Mouse (Mus musculus): ENCODE measurements around the gene Map1lc3a.

Gene Map1lc3a

DNA sequence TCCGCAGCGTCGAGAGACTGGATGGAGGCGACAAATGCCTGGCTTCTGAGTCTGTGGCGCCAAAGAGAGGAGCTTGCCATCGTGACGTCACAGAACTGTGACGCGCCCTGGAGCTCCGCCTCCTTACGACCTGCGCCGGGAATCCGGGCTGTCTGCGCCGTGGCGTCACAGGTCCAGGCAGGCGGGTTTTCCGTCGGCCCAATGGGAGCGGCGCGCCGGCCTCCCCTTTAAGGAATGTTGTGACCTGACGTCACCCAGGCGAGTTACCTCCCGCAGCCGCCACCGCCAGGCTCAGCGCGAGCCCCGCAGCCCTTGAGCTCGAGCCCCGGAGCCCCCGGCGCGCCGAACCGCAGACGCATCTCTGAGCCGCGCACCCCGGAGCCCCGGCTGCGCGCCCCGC, at the start of gene Map1lc3a:
Gene Map1lc3a (plus strand): TSS at position 103 of the 400 bp plus-strand sequence.
- peak; percentile 98 for DNase-seq (ENCODE audit: low spot score)

DNA sequence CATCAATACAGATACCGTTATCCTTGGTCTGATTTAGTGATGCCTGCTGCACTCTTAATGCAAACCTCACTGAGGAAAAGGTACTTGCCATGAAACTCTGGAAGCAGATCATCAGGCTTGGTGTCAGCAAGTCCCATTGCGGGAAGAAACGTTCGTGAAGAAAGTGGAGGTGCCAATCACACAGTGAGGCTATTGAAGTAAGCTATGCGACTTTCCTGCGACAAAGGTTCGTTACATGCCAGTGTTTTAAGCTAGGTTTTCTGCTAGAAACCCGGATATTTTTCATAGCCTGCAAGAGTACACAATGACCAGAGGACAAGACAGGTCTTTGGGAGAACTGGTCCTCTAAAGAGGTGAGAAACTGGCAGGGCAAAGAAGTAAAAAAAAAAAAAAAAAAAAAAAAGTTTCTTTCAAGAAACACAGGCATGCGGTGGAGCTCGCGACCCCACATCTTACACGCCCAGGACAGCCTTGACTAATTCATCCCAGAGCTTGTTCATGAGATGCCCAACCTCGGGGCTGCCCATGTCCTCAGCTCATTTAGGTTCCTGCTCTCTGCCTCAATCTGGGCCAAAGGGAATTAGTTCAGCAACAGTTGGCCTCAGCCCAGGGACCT, 40.2 kb upstream of the Map1lc3a start:
- DNase-seq (ENCODE audit: low spot score), result no peak

DNA sequence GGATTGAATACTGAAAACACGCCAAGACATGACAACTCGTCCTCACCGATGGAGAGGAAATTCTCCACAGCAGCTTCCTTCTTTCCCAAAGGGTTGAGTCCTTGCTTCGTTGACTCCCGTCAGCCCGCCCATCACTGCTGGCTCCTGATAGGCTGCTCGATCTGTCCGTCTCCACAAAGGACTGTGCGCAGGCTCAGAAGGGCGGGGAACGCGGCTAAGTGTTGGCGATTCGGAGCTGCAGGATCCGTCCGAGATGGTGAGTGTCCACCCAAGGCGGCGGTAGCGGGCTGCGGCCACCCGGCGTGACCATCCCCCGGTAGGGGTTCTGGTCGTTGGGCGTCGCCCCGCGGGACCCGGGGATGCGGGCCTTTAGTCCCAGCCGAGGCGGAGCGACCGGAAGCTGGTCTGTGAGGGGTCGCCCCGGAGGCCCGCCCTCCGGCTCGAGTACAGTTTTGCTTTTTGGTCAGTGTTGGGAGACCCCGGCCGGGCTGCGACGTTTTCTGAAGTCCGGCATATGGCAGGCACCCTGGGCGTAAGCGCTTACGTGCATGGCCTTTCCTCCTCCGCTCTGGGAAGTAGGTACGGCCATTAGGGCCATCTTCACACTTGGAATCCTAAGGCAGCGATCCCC, 39.6 kb upstream of the Map1lc3a start, which contains the start of gene Dynlrb1:
Gene Dynlrb1 (plus strand): TSS at position 172 of the 631 bp plus-strand sequence.
- DNase-seq (ENCODE audit: low spot score), result peak; percentile 99

DNA sequence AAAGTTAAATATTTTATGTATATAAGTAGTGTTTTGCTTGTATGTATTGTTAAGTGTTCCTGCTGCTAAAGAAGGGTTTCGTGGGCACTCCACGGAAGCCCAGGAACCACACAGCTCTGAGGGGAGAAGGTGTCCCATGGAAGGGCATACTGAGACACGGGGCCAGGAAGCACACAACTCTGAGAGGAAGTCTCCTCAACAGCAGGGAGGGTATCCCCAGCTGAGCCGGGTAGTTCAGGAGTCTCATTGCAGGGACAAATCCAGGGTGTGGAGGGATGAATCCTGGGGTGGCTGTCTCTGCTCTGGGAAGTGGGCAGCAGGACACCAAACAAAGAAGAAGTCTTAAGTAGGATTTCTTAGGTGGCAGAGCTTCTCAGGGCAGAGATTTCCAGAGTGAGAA, 38.8 kb upstream of the Map1lc3a start:
- DNase-seq (ENCODE audit: low spot score), result no peak

DNA sequence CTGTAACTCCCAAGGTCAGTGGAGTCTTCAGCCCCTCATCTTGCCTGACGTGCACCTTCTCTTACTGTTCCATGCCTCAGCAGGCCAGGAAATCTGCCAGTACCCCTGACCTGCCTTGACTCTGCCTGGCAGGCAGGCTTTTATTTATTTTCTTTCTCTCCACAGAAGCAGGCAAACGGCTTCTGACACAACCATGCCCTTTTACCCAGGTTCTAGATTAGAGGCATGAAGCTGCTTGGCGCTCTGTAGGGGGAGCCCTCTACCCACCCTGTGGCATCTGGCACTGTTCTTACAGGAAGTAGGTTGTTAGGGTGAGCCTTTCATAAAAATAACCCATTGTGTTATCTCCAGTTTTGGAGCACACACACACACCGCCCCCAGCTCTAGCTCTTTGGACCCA, 35.2 kb upstream of the Map1lc3a start:
- DNase-seq (ENCODE audit: low spot score), result no peak

DNA sequence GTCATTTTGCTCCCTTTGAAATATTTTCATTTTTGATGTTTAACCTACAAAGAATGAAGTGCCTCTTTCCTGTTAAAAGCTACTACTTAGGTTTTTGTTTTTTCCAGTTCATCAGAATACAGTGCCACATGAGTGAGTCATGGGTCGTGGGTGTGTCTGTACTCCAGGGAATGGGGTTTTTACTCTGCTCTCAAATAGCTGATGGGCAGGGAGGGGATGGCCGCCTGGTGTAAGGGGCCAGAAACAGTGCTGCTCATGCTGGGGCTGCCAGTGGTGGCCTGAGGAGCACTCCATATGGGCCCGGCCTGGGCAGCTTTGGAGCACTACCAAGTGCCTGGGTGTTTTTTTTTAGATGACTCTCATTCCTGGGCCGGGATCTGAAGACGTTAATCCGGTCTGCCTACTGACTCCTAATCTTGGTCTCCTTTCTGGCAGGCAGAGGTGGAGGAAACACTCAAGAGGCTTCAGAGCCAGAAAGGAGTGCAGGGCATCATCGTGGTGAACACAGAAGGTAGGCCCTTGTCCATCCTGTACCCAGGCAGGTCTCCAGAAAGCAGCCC, 33.7 kb upstream of the Map1lc3a start:
- no peak for DNase-seq (ENCODE audit: low spot score)

DNA sequence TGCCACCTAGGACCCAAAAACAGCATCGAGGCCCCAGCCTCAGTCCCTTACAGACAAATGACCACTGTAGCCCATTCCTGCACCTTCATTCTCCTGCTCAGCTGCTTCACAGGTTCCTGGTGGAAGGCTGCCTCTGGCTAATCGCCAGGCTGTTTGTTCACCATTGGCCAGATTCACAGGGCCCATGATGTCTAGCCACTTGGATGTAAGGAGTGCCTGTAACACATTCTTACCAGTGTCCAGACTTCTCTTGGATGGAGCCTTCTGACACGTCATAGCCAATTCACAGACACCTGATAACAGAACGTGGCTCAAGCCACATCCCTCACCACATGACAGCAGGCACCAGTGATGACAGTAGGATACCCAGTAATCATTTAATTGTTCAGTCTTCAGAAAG, 29.9 kb upstream of the Map1lc3a start:
- no peak for DNase-seq (ENCODE audit: low spot score)

DNA sequence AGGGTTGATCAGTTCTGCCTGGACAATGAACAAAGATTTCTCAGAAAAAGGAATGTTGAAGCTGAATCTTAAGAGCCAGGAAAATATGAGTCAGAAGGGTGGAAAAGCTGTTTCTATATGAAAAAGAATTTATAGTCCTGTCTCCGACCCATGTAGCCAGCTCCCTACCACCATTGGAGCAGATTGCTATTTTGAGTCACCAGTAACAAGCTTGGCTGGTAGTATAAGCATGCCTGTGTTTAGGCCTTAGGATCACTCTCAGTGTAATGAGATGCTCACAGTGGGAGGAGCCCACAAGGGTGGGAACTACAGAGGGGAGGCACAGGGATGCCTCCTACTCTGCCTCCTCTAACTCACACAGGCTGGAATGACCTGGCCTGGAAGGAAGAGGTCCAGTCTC, 27.9 kb upstream of the Map1lc3a start:
- DNase-seq (ENCODE audit: low spot score), result no peak

DNA sequence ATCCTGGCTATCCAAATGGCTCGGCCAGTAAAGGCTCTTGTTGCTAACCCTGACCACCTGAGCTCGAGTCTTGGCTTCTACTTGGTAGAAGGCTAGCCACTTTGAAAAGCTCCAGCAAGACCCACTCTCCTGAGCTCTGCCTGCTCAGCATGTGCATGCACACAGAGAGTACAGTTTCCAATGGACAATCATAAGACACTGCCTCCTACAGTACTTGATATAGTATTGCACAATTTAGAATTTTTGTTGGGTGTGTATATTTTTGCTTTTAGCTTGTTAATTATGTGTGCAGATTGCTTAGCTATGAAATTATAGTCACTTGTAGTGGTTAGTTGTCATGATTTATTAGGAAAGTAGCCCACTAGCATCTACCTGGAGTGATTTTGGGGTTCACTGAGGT, 27.4 kb upstream of the Map1lc3a start:
- no peak for DNase-seq (ENCODE audit: low spot score)

DNA sequence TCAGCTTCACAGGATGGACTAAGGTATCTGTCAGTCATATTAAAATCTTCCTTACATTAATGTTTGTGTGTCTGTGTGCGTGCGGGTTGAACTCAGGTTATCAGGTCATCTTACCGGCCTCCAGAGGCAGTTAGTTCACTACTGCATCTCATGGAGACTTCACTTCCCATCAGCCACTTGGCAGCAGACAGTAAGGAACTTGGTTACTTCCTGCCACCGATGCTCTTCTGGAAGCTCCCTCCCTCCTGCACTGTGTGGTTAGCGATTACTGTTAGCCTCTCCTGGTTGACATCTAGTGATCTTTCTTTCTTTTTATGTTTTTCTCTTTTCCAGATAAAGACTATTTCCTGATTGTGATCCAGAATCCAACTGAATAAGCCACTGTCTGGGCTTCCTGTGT, 26.5 kb upstream of the Map1lc3a start:
- no peak for DNase-seq (ENCODE audit: low spot score)

DNA sequence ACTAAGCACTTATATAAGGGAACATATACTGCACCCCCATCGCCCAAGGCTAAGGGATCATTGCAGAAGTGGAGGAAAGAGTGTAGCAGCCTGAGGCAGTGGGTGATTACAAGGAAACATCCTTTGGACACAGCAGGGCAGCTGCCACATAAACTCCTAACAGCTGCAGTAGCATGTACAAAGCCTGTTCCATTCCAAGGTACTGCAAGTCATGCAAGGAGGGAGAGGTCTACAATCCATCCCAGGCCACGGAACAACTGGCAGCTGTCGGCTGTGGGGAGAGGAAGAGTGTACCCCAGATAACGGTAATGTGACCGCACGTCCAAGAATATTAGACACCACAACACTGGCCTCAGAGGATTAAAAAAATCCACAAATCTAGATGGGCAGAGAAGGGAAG, 10.6 kb upstream of the Map1lc3a start:
- DNase-seq (ENCODE audit: low spot score), result no peak

DNA sequence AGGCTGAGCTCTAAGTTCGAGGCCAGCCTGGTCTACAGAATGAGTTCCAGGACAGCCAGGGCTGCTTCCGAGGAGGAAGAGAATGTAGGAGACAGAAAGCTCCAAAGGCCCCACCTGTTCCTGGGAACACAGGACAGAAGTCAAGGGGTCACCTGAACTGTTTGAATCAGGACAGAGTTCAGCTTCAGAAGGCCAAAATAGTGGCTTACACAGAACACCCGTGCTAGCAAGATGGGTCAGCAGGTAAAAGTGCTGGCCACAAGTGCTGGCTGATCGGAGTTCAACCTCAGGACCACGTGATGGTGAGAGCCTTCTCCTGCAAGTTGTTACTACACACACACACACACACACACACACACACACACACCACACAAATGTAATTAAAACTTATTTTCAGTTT, 9.2 kb upstream of the Map1lc3a start:
- DNase-seq (ENCODE audit: low spot score), result no peak

DNA sequence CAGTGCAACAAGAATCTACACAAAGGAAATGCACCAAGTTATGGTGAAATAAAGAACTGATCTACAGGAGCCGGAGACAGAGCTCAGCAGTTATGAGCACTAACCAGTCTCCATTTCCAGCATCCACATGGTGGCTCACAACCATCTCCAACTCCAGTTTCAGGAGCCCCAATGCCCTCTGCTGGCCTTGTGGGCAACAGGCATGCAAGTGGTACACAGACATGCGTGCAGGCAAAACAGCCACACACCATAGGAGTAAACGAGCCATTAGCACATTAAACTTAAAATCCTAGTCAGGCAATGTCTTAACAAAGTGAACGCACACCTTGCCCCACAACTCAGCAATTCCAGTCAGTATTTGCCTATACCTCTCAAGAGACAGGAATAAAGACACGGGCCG, 4.1 kb upstream of the Map1lc3a start:
- DNase-seq (ENCODE audit: low spot score), result no peak

DNA sequence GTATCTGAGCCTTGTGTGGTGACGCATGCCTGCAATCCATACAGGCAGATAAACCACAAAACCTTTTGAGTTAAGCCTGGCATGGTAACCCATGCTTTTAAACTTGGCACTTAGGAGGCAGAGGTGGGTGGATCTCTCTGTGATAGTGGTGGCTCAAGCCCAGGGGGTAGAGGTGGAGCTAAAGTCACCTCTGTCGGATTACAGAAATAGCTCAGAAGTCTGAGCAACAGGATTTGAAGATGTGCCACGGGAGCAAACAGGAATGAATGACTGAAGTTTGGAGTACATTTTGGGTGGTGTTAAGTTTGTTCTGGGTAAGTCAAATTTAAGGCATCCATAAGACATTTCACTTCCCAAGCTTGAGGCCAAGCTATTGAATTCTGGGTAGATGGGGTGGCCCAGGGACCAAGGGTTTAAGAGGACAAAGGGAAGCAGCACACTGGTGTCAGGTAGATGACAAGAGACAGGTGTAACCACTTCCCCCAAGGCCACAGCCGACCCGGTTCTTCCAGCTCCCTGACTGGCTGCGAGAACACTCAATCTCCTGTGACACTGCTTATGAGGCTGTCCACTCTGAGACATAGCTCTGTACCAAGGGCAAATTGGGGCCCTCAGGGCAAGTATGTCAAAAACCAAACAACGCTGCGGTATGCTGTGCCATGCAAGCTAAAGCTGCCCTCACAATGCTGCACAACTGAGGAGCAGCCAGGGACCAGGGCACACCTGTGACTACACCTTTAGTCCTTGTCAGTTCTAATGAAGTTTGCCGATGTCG, 3.5 kb upstream of the Map1lc3a start:
- no peak for DNase-seq (ENCODE audit: low spot score)

DNA sequence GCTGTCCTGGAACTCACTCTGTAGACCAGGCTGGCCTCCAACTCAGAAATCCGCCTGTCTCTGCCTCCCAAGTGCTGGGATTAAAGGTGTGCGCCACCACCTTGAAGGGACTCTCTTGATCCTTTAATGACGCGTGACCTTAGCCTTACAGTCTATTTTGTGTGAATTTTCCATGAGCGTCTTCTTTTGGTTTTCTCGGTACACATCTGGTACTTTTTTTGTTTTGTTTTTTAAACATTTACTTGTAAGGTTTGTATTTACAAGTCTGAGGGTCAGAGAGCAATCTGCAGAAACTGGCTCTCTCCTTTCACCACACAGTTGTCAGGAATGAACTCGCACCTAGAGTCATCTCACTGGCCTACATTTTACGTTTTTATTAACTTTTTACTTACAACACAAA, 2.5 kb upstream of the Map1lc3a start:
- no peak for DNase-seq (ENCODE audit: low spot score)

DNA sequence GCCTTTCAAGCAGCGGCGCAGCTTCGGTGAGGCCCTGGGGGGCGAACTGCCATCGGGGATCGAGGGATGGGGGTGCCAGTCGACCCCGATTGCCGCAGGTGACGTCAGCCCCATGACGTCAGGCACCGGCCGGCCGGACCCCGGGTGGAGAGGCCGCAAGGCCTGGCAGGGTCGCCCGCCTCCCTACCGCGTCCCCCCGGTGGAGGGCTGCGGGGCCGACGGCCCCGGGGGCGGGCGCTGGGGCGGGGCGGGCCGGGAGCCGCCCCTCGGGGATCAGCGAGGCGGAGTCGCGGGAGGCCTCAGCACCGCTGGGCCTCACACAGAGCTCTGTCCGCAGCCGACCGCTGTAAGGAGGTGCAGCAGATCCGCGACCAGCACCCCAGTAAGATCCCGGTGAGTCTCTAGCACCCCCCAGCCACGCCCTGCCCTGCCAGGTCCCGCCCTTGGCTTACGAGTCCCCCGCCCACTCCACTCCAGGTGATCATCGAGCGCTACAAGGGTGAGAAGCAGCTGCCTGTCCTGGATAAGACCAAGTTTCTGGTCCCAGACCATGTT, 601 bp downstream of the Map1lc3a start:
- DNase-seq (ENCODE audit: low spot score), result peak; percentile 59

DNA sequence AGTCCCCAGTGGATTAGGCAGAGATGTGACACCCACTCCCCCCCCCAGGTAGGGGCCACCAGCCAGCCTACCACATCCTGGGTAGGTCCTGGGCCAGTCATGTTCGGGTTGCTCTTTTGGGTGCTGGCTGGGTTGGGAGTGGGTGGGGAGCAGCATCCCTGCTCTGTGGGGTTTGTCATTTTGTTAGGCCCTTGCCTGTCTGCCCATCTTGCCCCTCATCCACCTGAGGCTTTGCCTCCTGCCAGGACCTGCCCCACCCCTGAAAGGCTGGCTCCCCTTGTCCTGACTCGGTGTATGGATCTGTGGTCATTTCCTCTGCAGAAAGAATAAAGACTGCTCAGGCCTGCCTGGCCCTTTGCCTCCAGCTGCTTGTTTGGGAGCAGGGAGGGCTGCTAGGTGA, 1.6 kb downstream of the Map1lc3a start:
- DNase-seq (ENCODE audit: low spot score), result no peak

DNA sequence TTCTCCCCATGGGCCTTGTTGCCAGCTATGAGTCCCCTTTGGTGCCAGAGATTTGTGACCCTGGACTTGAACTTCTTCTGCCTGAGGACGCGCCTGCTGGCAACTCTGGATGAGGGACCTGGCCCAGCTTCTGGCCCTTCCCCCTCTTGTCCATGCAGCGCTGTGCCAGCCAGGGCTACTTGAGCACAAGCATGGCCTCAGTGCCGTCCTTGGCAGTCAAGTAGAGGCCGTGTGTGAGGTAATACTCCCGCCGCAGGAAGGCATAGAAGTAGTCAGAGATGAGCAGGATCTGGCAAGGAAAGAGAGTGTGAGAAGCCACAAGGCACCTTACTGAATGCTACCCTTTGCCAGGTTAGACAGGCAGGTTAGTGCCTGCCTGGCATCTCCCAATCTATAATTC, 2.3 kb downstream of the Map1lc3a start:
- DNase-seq (ENCODE audit: low spot score), result no peak

DNA sequence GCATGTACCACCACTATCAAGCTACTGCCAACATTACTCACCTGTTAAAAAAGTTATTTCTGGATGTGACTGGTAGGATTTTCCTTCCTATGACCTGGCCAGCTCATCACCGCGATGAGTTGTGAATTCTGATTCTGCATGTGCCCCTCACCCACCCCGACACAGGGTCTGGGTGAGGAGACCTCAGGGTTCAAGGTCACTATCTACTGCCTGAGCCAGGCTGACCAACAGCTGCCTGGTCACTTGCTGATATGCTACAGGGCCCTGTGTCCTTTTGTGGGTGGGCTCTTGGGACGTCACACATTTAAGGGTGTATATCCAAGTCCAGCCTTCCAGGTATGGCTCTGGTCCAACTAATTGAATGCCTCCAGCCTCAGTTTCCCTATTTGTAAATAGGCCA, 3.1 kb downstream of the Map1lc3a start:
- no peak for DNase-seq (ENCODE audit: low spot score)

DNA sequence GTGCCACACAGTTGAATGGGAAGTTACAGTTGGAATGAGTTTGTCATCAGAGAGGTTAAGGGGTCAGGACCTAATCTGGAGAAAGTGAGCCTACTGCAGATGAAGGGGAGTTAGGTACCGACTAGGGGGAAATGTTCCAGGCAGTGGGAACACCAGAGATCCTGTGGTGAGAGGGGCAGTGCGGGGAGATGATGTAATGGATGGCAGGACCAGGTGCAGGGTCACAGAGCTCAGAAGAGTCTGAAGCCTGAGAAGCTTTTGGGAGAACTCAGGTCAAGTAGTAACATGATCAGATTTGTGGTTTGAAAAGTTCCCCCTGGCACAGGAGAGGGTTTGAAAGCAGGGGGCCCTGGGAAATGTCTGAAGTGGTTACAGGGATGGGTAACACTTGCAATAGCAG, 4.0 kb downstream of the Map1lc3a start:
- no peak for DNase-seq (ENCODE audit: low spot score)

DNA sequence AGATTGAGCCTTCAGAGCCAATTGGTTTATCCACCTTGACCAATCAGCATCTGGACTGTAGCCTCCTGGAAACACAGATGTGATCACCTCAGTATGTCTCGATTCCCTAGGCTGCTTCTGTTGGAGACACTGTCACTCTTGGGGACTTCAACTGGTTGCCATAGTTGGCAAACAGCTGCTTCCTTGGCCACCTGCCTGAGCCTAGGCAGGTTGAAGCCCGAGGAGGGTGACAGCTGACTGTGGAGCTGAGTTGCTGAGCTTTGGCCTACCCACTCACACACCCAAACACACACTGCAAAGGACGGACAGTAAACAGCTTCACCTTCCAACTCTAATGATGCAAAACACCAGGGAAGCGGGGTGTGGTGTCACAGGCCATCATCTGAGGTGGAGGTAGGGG, 7.7 kb downstream of the Map1lc3a start:
- DNase-seq (ENCODE audit: low spot score), result no peak

DNA sequence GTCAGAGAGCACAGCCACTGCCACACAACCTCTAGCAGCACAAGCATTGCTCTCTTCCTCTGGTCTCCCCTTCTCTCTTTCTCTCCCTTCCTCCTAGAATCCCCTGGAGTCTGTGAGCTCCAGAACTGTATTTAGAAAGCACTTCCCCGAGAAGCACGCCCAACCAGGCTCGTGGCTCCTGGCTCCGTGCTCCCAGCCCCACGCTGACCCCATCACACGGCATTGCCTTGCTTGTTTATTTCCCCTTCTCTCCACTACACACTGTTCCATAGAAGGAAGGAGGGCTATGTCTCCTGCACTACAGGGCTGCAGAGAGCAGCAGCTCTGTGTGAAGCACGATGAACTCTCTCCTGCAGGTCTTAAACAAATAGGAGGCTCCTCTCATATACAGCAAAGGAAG, 8.6 kb downstream of the Map1lc3a start:
- DNase-seq (ENCODE audit: low spot score), result no peak

DNA sequence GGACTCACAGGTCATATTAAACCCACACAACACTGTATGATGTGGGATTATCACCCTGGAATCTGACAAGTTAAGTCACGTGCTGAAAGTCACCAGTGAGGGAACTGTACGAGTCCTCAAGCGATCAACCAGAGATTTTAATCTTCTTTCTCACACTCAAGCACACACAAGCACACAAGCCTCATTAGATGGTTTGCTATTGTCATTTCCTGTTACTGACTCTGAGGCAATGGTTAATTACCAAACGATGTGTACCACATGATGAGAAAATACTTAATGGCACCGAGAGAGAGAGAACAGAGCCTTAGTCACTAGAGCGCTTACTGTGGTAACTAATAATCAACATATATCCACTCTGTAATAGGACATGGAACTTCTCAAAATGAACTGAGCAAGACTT, 9.6 kb downstream of the Map1lc3a start:
- no peak for DNase-seq (ENCODE audit: low spot score)
